Mouse (Mus musculus) stomach, embryonic 16.5 days (tissue): ENCODE measurements around the gene Gm11938. TPM values are rescaled to one million over a fixed set of nuclear protein-coding genes. Genes with fewer than 3 reads are reported as not detected.
A peak's percentile ranks its signal among the peaks of the same experiment; 100 is the strongest.

Experiments
- ATAC-seq: fragments of 200-750 bp; cut with Nextera tagmentation; 2 replicates; pipeline ENCODE4 v1.8.0; 2017; ENCODE audit warnings: moderate number of reproducible peaks, moderate TSS enrichment; ENCODE audit not compliant: insufficient read depth, low FRiP score
- H3K27ac ChIP-seq: fragments of 300-500 bp; sonication (generic); 2 replicates; pipeline ENCODE4 v1.5.1; 2014; ENCODE audit warnings: low read length
- H3K27me3 ChIP-seq: fragments of 300-500 bp; sonication (generic); 2 replicates; pipeline ENCODE4 v1.6.1; 2014; ENCODE audit warnings: low read length, control low read depth, mixed read lengths; ENCODE audit not compliant: control insufficient read depth, insufficient read depth
- H3K36me3 ChIP-seq: fragments of 300-500 bp; sonication (generic); 2 replicates; pipeline ENCODE4 v1.6.1; 2014; ENCODE audit warnings: low read length; ENCODE audit not compliant: control insufficient read depth, insufficient read depth
- H3K4me1 ChIP-seq: fragments of 300-500 bp; sonication (generic); 2 replicates; pipeline ENCODE4 v1.6.1; 2014; ENCODE audit warnings: low read length, control low read depth, mixed read lengths; ENCODE audit not compliant: control insufficient read depth, insufficient read depth
- H3K4me2 ChIP-seq: fragments of 300-500 bp; sonication (generic); 2 replicates; pipeline ENCODE4 v1.6.1; 2014; ENCODE audit warnings: low read depth, low read length, mixed read lengths
- H3K4me3 ChIP-seq: fragments of 300-500 bp; sonication (generic); replicated peaks from 2 replicates; pipeline ENCODE4 v1.5.1; 2014; ENCODE audit warnings: mild to moderate bottlenecking, low read length
- H3K9ac ChIP-seq: fragments of 300-500 bp; sonication (generic); 2 replicates; pipeline ENCODE4 v1.6.1; 2014; ENCODE audit warnings: low read length
- H3K9me3 ChIP-seq: fragments of 300-500 bp; sonication (generic); replicated peaks from 2 replicates; pipeline ENCODE4 v1.6.1; 2016; ENCODE audit warnings: low read length, control low read depth; ENCODE audit not compliant: control insufficient read depth
- WGBS: fragments of 180-500 bp; shearing (Covaris S2); extraction: QIAGEN DNeasy Blood & Tissue Kit; methylation state at CpG from one replicate; pipeline ENCODE4 v1.1.7; 2014; 5-methylcytosine and 5-hydroxymethylcytosine counted together
- polyA plus RNA-seq: library from polyadenylated mRNA; unstranded; fragments of >200 nt; fragmentation: Nextera tagmentation; extraction: Ambion mirVana; gene quantifications from 2 replicates; pipeline ENCODE4 v1.2.1, GENCODE M21; 2015

Gene Gm11938
- polyA plus RNA-seq, 1 experiment from 2014 or later = not detected

DNA sequence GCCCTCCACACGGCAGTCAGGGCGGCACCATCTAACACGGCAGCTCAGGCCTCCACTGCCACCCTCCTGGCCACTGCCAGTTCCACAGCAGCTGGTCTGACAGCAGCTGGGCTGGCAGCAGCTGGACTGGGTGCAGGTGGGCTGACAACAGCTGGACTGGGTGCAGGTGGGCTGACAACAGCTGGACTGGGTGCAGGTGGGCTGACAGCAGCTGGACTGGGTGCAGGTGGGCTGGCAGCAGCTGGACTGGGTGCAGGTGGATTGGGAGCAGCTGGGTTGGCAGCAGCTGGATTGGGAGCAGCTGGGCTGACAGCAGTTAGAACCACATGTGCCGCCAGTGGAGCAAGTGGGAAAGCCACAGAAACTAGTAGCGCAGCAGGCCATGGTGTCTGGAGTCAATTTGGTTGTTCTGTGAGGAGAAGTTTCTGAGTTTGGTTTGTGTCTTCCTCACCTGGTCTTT is 19.8 kb downstream of the Gm11938 start, which contains the start of gene Krtap1-4:
TSS of gene Krtap1-4 (minus strand) at position 410 of the 460 bp plus-strand sequence.
- no peaks in the 10 kb centered on the region for H3K4me1 ChIP-seq
- no peak within 1 kb of the TSS for H3K27ac ChIP-seq
- 70% methylated on average over 5 of the region's 5 CpGs for WGBS
- H3K36me3 ChIP-seq = no peaks in the 10 kb centered on the region
- H3K4me2 ChIP-seq = no peak within 1 kb of the TSS
- no peaks in the 10 kb centered on the region for H3K9me3 ChIP-seq
- no peaks in the 10 kb centered on the region for H3K27me3 ChIP-seq
- no peak within 1 kb of the TSS for H3K9ac ChIP-seq
- H3K4me3 ChIP-seq = no peak within 1 kb of the TSS
- no peak for ATAC-seq

DNA sequence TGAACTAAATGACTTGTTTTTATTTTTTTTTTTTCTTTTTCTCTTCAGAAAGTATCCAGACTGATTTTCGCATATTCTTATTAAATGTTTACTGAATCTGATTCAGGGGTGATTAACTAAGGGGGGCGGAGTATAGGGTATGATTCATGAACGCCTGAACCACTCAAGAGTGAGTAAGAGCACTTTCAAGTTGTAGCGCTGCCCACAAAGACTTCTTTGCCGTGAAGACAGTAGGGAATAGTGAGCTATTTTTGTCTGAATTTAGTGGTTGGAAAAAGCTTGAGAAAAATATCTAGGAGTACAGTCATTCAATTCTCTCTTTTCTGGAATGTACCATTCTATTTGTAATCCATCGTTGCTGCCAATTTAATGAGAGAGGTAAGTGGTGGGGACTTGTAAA is 21.5 kb downstream of the Gm11938 start:
- Histone ChIP-seq H3K9ac (no peak overlapping the region), H3K4me1 (no peaks in the 10 kb centered on the region), H3K36me3 (no peaks in the 10 kb centered on the region), H3K4me3 (no peak overlapping the region), H3K27me3 (no peaks in the 10 kb centered on the region), H3K27ac (no peak overlapping the region), H3K4me2 (no peak overlapping the region), H3K9me3 (no peaks in the 10 kb centered on the region)
- no peak for ATAC-seq
- 77% methylated on average over 6 of the region's 6 CpGs for WGBS

DNA sequence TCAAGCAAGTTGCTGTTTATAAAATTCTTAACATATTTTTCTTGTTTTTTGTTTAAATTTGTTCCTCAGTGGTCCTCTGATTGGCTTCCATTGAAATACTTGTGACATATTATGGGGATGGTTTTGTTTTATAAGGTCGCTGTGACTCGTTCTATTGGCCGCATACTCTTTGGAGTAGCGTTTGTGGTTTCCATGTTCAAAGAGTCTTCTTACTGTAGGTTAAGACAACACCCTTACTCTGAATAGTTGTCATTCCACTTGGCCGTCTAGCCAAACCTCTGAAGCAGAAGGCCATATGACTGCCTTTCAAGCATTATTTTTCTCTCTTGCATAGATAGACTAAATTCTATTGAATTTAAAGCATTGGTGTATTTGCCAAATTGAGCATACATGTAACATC is 22.1 kb downstream of the Gm11938 start:
- no peaks in the 10 kb centered on the region for H3K4me1 ChIP-seq
- no peak overlapping the region for H3K27ac ChIP-seq
- H3K27me3 ChIP-seq = no peaks in the 10 kb centered on the region
- ATAC-seq = no peak
- H3K4me2 ChIP-seq = no peak overlapping the region
- 90% methylated on average over 5 of the region's 5 CpGs for WGBS
- no peak overlapping the region for H3K4me3 ChIP-seq
- no peaks in the 10 kb centered on the region for H3K36me3 ChIP-seq
- no peaks in the 10 kb centered on the region for H3K9me3 ChIP-seq
- no peak overlapping the region for H3K9ac ChIP-seq

DNA sequence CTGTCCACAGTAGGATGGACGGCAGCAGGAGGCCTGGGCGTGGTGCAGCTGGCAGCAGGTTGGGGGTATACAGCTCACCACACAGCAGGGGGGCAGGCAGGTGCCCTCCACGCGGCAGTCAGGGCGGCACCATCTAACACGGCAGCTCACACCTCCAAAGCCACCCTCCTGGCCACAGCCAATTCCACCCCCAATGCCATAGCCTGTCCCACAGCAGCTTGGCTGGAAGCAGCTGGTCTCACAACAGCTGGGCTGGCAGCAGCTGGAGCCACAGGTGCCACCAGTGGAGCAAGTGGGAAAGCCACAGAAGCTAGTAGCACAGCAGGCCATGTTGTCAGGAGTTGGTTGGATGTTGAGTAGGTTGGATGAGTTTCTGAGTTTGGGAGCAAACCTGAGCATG is 22.5 kb downstream of the Gm11938 start, which contains the start of gene Krtap1-5:
TSS of gene Krtap1-5 (minus strand) at position 381 of the 400 bp plus-strand sequence.
- no peak for ATAC-seq
- H3K9me3 ChIP-seq = no peaks in the 10 kb centered on the region
- no peaks in the 10 kb centered on the region for H3K36me3 ChIP-seq
- H3K27me3 ChIP-seq = no peaks in the 10 kb centered on the region
- H3K4me1 ChIP-seq = no peaks in the 10 kb centered on the region
- H3K4me3 ChIP-seq = no peak within 1 kb of the TSS
- H3K27ac ChIP-seq = no peak within 1 kb of the TSS
- WGBS = 75% methylated on average over 6 of the region's 6 CpGs
- no peak within 1 kb of the TSS for H3K9ac ChIP-seq
- no peak within 1 kb of the TSS for H3K4me2 ChIP-seq

DNA sequence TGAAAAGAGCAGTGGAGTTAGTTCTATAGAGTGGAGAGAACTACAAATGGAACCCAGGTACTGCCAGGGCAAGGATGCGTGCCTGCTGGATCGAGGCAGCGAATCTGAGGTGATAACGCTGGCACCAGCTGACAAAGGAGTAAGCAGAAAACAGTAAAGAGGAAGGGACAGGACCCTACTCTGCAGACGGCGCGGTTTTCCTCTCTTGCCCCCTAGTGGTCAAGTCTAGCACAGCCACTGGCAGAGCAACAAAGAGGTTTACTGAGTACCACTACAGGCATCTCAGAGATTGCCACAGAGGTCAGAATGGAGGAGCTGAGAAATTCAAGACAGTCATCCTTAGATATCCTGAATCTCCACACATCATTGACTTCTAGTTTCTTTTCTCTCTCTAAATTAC is 29.0 kb downstream of the Gm11938 start:
- 4% methylated on average over 7 of the region's 7 CpGs for WGBS
- Histone ChIP-seq H3K27me3 (no peaks in the 10 kb centered on the region), H3K9ac (peak overlapping the region; percentile 55; the same call in 1 of the 2 replicates)

DNA sequence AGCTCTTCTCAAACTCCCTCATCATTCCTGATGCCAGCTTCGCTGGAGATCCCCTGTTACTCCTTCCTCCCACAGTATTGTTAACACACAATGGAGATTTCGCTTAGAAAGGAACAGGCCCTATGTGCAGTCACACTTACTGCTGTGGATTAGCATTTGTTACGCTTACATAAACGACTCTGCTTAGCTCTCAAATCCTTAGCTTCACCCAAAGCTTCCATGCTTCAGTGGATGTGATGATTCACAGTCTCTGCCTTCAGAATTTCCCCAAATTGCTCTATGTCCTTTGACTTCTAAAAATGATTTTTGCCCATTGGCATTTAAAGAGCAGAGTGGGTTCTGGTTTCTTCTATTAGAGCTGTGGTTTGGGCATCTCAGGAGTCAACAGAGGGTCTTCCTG is 29.9 kb downstream of the Gm11938 start:
- whole genome bisulfite sequencing = 58% methylated on average over 4 of the region's 4 CpGs

More for the DNA sequence above, 29.0 kb downstream of the Gm11938 start:
- H3K4me1 ChIP-seq = no peaks in the 10 kb centered on the region
- H3K36me3 ChIP-seq = no peaks in the 10 kb centered on the region
- ATAC-seq = peak; percentile 82
- no peak overlapping the region; the same call in 1 of the 2 replicates for H3K4me3 ChIP-seq
- H3K9me3 ChIP-seq = no peaks in the 10 kb centered on the region
- no peak overlapping the region for H3K27ac ChIP-seq
- H3K4me2 ChIP-seq = peak overlapping the region; percentile 47

DNA sequence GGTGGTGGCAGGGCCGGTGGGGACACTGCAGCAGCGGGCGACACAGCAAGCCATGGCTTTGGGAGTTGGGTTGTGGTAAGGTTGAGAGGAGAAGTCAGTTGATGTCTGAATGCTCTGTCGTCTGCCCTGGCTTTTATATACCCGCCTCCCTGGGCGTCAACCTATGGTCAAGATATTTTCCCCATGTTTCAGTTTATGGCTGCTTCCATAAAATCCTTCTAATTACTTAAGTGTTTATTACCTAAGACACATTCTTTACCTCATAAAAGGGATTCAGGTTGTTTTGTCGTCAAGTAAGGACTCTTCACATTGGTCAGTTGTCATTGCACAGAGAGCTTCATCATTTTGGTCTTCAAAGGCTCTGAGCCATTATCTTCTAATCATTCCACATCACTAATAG is 36.6 kb downstream of the Gm11938 start, which contains the start of gene Krtap3-1:
TSS of gene Krtap3-1 (minus strand) at position 101 of the 400 bp plus-strand sequence.
- no peaks in the 10 kb centered on the region for H3K9me3 ChIP-seq
- no peak within 1 kb of the TSS for H3K9ac ChIP-seq
- H3K27me3 ChIP-seq = no peaks in the 10 kb centered on the region
- ATAC-seq = no peak
- no peak within 1 kb of the TSS for H3K4me2 ChIP-seq
- H3K4me3 ChIP-seq = no peak within 1 kb of the TSS
- WGBS = 90% methylated on average over 7 of the region's 7 CpGs
- H3K36me3 ChIP-seq = no peaks in the 10 kb centered on the region
- no peaks in the 10 kb centered on the region for H3K4me1 ChIP-seq
- H3K27ac ChIP-seq = no peak within 1 kb of the TSS

More for the DNA sequence above, 29.9 kb downstream of the Gm11938 start:
- Histone ChIP-seq H3K4me1 (no peaks in the 10 kb centered on the region), H3K9me3 (no peaks in the 10 kb centered on the region), H3K9ac (no peak overlapping the region), H3K27me3 (no peaks in the 10 kb centered on the region), H3K27ac (no peak overlapping the region), H3K4me2 (no peak overlapping the region), H3K4me3 (no peak overlapping the region), H3K36me3 (no peaks in the 10 kb centered on the region)
- ATAC-seq = no peak

DNA sequence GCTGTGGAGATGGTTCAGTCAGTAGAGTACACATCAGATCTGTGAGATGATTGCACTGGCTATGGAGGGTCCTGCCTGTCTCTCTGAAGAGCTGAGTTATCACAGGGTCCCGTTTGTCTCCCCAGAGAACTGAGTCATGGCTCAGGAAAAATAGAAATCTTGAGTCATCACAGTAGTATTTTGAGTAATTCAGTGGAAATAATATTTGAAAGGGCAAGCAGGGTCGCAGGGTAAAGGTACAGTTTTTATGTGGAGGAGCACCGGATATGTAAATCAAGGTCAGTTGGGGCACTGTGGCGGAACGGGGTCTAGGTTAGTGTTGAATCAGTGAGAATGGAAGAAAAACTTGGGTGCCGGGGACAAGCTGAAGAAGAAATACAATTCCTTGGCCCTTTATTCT is 40.5 kb downstream of the Gm11938 start:
- Histone ChIP-seq H3K4me1 (no peaks in the 10 kb centered on the region), H3K9ac (no peak overlapping the region), H3K27ac (no peak overlapping the region), H3K36me3 (no peaks in the 10 kb centered on the region), H3K4me3 (no peak overlapping the region), H3K9me3 (no peaks in the 10 kb centered on the region), H3K4me2 (no peak overlapping the region), H3K27me3 (no peaks in the 10 kb centered on the region)
- no peak for ATAC-seq
- WGBS = 81% methylated on average over 6 of the region's 6 CpGs

DNA sequence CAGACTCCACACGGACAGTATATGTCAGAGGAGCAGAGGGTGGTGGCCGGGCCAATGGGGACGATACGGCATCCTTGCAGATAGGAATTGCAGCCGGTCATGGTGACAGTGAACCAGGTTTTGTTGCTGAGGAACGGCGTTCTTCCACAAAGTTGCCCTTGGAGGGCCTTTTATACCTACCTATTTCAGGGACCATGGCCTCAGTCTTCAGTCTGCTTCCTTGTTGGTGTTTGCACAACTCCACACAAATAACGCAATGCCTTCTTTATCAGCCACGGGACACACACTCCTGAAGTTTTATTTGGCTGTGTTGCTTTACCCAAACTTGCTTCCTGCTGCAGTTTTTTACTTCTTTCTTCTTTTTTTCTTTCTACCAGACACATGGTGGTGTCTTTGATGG is 43.7 kb downstream of the Gm11938 start, which contains the start of gene Gm11939:
TSS of gene Gm11939 (minus strand) at position 101 of the 400 bp plus-strand sequence.
- H3K4me2 ChIP-seq = no peak within 1 kb of the TSS
- H3K4me1 ChIP-seq = no peaks in the 10 kb centered on the region
- no peaks in the 10 kb centered on the region for H3K27me3 ChIP-seq
- no peaks in the 10 kb centered on the region for H3K9me3 ChIP-seq
- ATAC-seq = no peak
- H3K9ac ChIP-seq = no peak within 1 kb of the TSS
- no peaks in the 10 kb centered on the region for H3K36me3 ChIP-seq
- no peak within 1 kb of the TSS for H3K4me3 ChIP-seq
- WGBS = 85% methylated on average over 9 of the region's 9 CpGs
- H3K27ac ChIP-seq = no peak within 1 kb of the TSS
